Mouse (Mus musculus): ENCODE measurements around the gene Wfikkn2.

Wfikkn2 gene

GRCm38 (mm10) chr11:94189579-94189978 is 56.2 kb downstream of the Wfikkn2 start:
- DNase-seq, result no peak
